Mouse (Mus musculus): ENCODE measurements at regions not wholly inside any gene's neighbourhood (a gene's known extent, or its start where the extent isn't known, plus 50 kb on each side); places are given as distances from the start of the nearest gene placed in this dataset.

- DNase-seq = no peak
These were observed 404.8 kb upstream of the Mki67 start for GRCm38 (mm10) chr7:136120930-136121329.

- DNase-seq = no peak
These were observed 405.2 kb upstream of the Mki67 start for GRCm38 (mm10) chr7:136121406-136121805.

- DNase-seq = no peak
These were observed 408.6 kb upstream of the Mki67 start for GRCm38 (mm10) chr7:136124786-136125185.

GRCm38 (mm10) chr7:136126393-136126792, 410.2 kb upstream of the Mki67 start:
- no peak for DNase-seq

- DNase-seq = no peak
These were observed 411.4 kb upstream of the Mki67 start for GRCm38 (mm10) chr7:136127576-136127975.

- no peak for DNase-seq
These were observed 413.6 kb upstream of the Mki67 start for GRCm38 (mm10) chr7:136129721-136130123.

GRCm38 (mm10) chr7:136130666-136131239, 414.6 kb upstream of the Mki67 start:
- no peak for DNase-seq

GRCm38 (mm10) chr7:136132976-136133375, 416.8 kb upstream of the Mki67 start:
- DNase-seq = no peak

GRCm38 (mm10) chr7:136136666-136137065, 420.5 kb upstream of the Mki67 start:
- DNase-seq = no peak

- no peak for DNase-seq
These were observed 421.2 kb upstream of the Mki67 start for GRCm38 (mm10) chr7:136137341-136137740.

GRCm38 (mm10) chr7:136137831-136138602, 421.9 kb upstream of the Mki67 start:
- DNase-seq = no peak

- DNase-seq = no peak
These were observed 426.7 kb upstream of the Mki67 start for GRCm38 (mm10) chr7:136142832-136143231.

- DNase-seq = no peak
These were observed 434.0 kb upstream of the Mki67 start for GRCm38 (mm10) chr7:136150196-136150595.

GRCm38 (mm10) chr7:136151301-136151930, 435.3 kb upstream of the Mki67 start:
- no peak for DNase-seq

- peak; percentile 24 to 33 for DNase-seq
These were observed 436.3 kb upstream of the Mki67 start for GRCm38 (mm10) chr7:136152470-136152869.

GRCm38 (mm10) chr7:136153621-136154020, 437.5 kb upstream of the Mki67 start:
- no peak for DNase-seq

GRCm38 (mm10) chr7:136159136-136159535, 443.0 kb upstream of the Mki67 start:
- DNase-seq = no peak

- no peak for DNase-seq
These were observed 445.4 kb upstream of the Mki67 start for GRCm38 (mm10) chr7:136161526-136161925.

GRCm38 (mm10) chr7:136164834-136165233, 448.7 kb upstream of the Mki67 start:
- DNase-seq = no peak

GRCm38 (mm10) chr7:136169261-136169660, 453.1 kb upstream of the Mki67 start:
- no peak for DNase-seq

GRCm38 (mm10) chr7:136176373-136176772, 460.2 kb upstream of the Mki67 start:
- DNase-seq = no peak

GRCm38 (mm10) chr7:136180996-136181395, 464.8 kb upstream of the Mki67 start:
- no peak for DNase-seq

GRCm38 (mm10) chr7:136182101-136182500, 465.9 kb upstream of the Mki67 start:
- DNase-seq = no peak

Measured in cerebellum, adult 18-20 months (tissue).